Mouse (Mus musculus) macrophage (primary cell): ENCODE results near the gene Rhbdd3. TPM values are rescaled to one million over a fixed set of nuclear protein-coding genes. Genes with fewer than 3 reads are reported as not detected.
A peak's percentile ranks its signal among the peaks of the same experiment; 100 is the strongest.

Experiments used
- H3K27ac ChIP-seq: fragments of 350-480 bp; formaldehyde crosslinking; 2 replicates; pipeline ENCODE4 v1.9.0; 2021
- H3K36me3 ChIP-seq: fragments of 350-480 bp; formaldehyde crosslinking; 2 replicates; pipeline ENCODE4 v1.9.0; 2021; ENCODE audit errors: inconsistent target
- H3K4me3 ChIP-seq: fragments of 350-480 bp; formaldehyde crosslinking; 2 replicates; pipeline ENCODE4 v1.9.0; 2021; ENCODE audit errors: inconsistent target
- H3K79me2 ChIP-seq: fragments of 350-480 bp; formaldehyde crosslinking; 2 replicates; pipeline ENCODE4 v1.9.0; 2021; ENCODE audit errors: inconsistent target
- WGBS: methylation state at CpG from one replicate; pipeline ENCODE4 v1.1.7; 2026; ENCODE audit warnings: inconsistent platforms; ENCODE audit not compliant: missing documents; 5-methylcytosine and 5-hydroxymethylcytosine counted together
- polyA plus RNA-seq: library from polyadenylated mRNA; stranded (reverse); fragments of 250-400 nt; gene quantifications from 3 replicates; pipeline ENCODE4 v1.2.4, GENCODE M21; 2018; ENCODE audit warnings: inconsistent platforms
- total RNA-seq, 78 experiments: library from RNA; depleted of rRNA; stranded (reverse); fragments of 250-400 nt; gene quantifications; 1 replicate in 9 of 78; 2 replicates in 24 of 78; 3 replicates in 43 of 78; 4 replicates in 2 of 78; pipeline ENCODE4 v1.2.4; 2018; ENCODE audit warnings: inconsistent platforms in 56 of 78

The Rhbdd3 gene
- 10 to 100 TPM in 25 of 26 experiments, 1 to 10 TPM in 1; 9.4 to 29.1 (median 17.1) TPM for total RNA-seq (2018; cell fraction: chromatin; rRNA removed)
- total RNA-seq (2018; cell fraction: cytosol; rRNA removed): 10 to 100 TPM in 6 of 26 experiments, 1 to 10 TPM in 20; 5.5 to 12.1 (median 7.9) TPM
- 10 to 100 TPM in 25 of 26 experiments, 1 to 10 TPM in 1; 9.7 to 31.4 (median 17.2) TPM for total RNA-seq (2018; cell fraction: nucleus; rRNA removed)
- polyA plus RNA-seq: 7.5 to 13.4 TPM (median 8.4 TPM) in 3 replicates

DNA sequence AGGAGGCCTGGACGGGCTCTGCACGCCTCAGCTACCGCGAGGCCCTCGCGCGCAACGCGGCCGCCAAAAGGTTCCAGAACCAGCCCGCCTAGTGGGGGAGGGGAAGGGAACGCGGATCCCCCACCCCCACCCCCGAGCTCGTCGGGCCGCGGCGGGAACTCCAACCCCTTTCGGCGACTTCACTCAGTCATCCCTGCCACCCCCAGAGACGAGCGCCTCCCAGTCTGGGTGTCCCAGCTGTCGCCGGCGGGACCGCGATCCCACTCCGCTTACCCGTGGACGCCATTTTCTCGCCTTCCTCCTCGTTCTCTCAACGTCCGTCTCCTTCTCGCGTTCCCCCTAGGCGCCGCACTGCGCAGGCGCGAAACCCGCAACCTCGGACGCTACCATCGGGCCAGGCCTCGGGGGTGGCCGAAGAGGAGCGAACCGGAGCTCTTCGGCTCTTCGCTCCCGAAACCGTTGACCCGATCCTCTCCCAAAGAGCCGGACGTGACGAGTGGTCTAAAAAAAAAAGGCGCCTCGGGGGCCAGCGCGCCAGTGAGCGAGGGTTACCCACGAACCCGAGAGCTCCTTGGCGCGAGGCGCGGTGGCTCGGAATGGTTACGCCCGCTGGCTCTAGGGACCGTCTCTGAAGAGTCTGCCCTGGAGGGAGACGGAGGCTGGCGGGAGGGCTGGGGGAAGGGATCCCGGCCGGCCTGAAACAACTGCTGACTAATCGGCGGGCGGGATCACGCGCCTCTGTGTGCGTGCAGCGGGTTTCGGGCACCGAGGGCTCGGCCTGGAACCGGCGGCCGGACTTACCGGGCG lies at the start of gene Rhbdd3, which contains the start of gene Ewsr1:
Rhbdd3 (plus strand) TSS at position 191 of the 807 bp plus-strand sequence.
Ewsr1 (minus strand) TSS at position 531 of the 807 bp plus-strand sequence.
- Histone ChIP-seq H3K4me3 (peak within 1 kb of the TSS; percentile 84), H3K79me2 (peaks cover 54% of the 10 kb centered on the region), H3K36me3 (no peaks in the 10 kb centered on the region; the same call in 1 of the 2 replicates), H3K27ac (peak within 1 kb of the TSS; percentile 99)
- WGBS: under 1% methylated on average over 81 of the region's 92 CpGs

- H3K79me2 ChIP-seq: no peaks in the 10 kb centered on the region
- no peaks in the 10 kb centered on the region for H3K36me3 ChIP-seq
- no peak overlapping the region for H3K4me3 ChIP-seq
- WGBS: 85% methylated on average over 10 of the region's 10 CpGs
- H3K27ac ChIP-seq: no peak overlapping the region
Observed at GRCm38 (mm10) chr11:5051629-5052028, 47.1 kb upstream of the Rhbdd3 start.

- Histone ChIP-seq H3K79me2 (no peaks in the 10 kb centered on the region), H3K4me3 (no peak overlapping the region), H3K36me3 (no peaks in the 10 kb centered on the region), H3K27ac (no peak overlapping the region)
- 87% methylated on average over 10 of the region's 10 CpGs for WGBS
Observed at GRCm38 (mm10) chr11:5052200-5052854, 46.4 kb upstream of the Rhbdd3 start.

- WGBS: 88% methylated on average over 10 of the region's 14 CpGs
- H3K27ac ChIP-seq: no peak overlapping the region
- no peaks in the 10 kb centered on the region for H3K36me3 ChIP-seq
- H3K79me2 ChIP-seq: no peaks in the 10 kb centered on the region
- H3K4me3 ChIP-seq: no peak overlapping the region
Observed at GRCm38 (mm10) chr11:5054151-5054550, 44.6 kb upstream of the Rhbdd3 start.

DNA sequence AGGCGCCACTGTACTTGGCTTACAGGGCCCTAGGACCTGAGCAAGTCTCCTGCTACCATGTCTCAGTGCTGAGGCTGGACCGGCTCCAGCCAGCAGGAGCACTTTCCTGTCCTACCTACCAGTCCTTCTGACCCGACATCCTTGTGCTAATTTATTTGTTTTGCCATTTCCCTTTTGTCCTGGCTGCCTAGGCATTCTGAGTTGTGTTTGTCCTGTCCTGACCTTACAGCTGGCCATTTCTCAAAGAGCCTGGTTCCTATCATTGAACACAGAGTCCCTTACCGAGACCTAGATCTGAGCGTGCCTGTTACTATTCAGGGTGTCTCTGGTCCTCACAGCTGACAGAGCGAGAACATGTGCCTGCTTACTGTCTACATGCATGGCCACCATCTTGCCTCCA lies 43.9 kb upstream of the Rhbdd3 start:
- 89% methylated on average over 6 of the region's 6 CpGs for WGBS

DNA sequence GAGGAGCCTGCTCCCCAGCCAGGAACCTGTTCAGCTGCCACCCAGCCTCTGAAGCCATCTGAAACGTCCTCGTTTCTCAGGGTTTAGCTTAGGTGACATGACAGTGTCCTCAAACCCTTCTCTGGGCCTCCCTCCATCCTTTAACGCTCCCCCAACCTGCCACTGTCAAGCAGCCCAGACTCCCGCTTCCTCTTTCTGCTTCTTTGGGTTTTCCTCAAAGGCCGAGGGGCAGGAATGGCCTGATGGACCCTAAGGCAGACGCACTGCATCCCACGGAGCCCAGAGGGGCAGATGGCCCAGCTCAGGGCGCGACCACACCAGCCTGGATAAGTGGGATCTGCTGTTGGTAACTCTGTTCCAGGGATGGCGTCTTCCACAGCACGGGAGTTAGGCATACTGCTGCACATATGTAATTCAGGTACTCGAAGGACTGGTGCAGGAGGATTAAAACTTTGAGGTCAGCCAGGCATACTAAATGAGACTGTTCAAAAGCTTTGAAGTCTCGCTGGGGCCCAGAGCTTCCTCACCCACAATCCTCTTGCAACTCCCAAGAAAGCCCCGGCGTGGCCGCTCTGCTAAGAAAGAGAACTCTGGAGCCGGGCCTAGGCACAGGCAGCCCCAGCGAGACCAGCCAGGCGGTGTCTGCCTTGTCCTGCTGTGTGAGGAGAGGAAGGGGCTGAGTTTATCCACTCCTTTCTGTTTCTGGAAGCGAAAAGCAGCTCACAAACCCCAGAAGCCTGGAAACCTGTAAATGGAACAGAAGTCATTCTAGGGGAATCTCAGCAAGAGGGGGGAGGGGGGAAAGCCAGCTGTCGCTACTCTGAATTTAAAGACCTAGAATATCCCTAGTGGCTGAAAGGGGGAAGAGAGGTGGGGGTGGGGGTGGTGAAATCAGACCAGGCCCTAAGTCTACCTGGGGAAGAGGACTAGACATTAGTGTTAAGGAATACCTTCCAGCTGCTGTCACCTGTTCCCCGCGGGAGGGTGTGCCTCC lies 42.5 kb upstream of the Rhbdd3 start:
- no peaks in the 10 kb centered on the region for H3K79me2 ChIP-seq
- H3K4me3 ChIP-seq: no peak overlapping the region
- WGBS: 64% methylated on average over 22 of the region's 23 CpGs
- no peak overlapping the region for H3K27ac ChIP-seq
- H3K36me3 ChIP-seq: no peaks in the 10 kb centered on the region

More for the DNA sequence above, 43.9 kb upstream of the Rhbdd3 start:
- Histone ChIP-seq H3K4me3 (no peak overlapping the region), H3K79me2 (no peaks in the 10 kb centered on the region), H3K27ac (no peak overlapping the region), H3K36me3 (no peaks in the 10 kb centered on the region)

DNA sequence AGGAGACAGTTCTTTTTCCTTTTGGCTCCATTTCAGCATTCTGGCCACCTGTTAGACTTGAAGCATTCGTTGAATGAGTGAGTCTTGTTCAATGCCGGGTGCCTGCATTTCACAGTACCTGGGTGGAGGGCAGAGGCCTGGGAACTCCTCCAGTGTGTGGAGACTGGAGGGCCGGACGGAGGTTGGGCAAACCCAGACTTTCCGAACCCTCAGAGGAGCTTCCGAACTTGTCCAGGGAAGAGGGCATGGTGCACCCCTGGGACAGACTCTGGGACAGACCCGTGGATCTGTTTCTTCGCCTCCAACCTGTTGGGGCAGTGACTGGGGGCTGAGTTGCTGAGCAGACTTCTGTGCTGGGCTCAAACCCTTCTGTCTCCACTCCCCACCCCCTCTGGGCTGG lies 41.7 kb upstream of the Rhbdd3 start:
- H3K27ac ChIP-seq: no peak overlapping the region
- H3K79me2 ChIP-seq: no peaks in the 10 kb centered on the region
- H3K36me3 ChIP-seq: no peaks in the 10 kb centered on the region
- WGBS: 94% methylated on average over 8 of the region's 8 CpGs
- no peak overlapping the region for H3K4me3 ChIP-seq

DNA sequence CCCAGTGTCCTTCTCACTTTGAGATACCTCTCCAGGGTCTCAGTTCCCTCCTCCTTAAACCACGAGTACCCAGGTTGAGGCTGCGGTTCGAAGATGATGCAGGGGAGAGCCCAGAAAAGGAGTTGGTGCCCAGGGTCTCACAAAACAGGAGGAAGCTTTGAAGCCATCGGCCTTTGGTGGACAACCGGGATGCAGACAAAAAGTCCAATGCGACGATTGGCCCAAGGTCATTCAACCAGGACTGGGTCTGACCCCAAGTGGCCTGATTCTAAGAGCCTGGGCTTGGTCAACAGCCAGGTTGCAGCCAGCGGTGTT lies 41.2 kb upstream of the Rhbdd3 start:
- no peaks in the 10 kb centered on the region; the same call in 1 of the 2 replicates for H3K79me2 ChIP-seq
- no peak overlapping the region for H3K27ac ChIP-seq
- WGBS: 47% methylated on average over 8 of the region's 8 CpGs

GRCm38 (mm10) chr11:5057856-5058641 lies 40.7 kb upstream of the Rhbdd3 start, which contains the start of gene Rasl10a:
Gene Rasl10a (plus strand): TSS chr11:5058128.
- 2% methylated on average over 67 of the region's 77 CpGs for WGBS
- no peak within 1 kb of the TSS for H3K4me3 ChIP-seq
- no peak within 1 kb of the TSS for H3K27ac ChIP-seq
- no peaks in the 10 kb centered on the region; the same call in 1 of the 2 replicates for H3K79me2 ChIP-seq
- H3K36me3 ChIP-seq: no peaks in the 10 kb centered on the region

More for the DNA sequence above, 41.2 kb upstream of the Rhbdd3 start:
- H3K36me3 ChIP-seq: no peaks in the 10 kb centered on the region
- H3K4me3 ChIP-seq: no peak overlapping the region

- Histone ChIP-seq H3K36me3 (no peaks in the 10 kb centered on the region), H3K27ac (no peak overlapping the region), H3K79me2 (peaks cover 3% of the 10 kb centered on the region; the same call in 1 of the 2 replicates), H3K4me3 (no peak overlapping the region)
- WGBS: 39% methylated on average over 8 of the region's 9 CpGs
Observed at GRCm38 (mm10) chr11:5058783-5059182, 39.9 kb upstream of the Rhbdd3 start.

- no peaks in the 10 kb centered on the region for H3K36me3 ChIP-seq
- WGBS: 46% methylated on average over 13 of the region's 14 CpGs
- peaks cover 8% of the 10 kb centered on the region; the same call in 1 of the 2 replicates for H3K79me2 ChIP-seq
- no peak overlapping the region for H3K27ac ChIP-seq
- no peak overlapping the region for H3K4me3 ChIP-seq
Observed at GRCm38 (mm10) chr11:5059230-5059629, 39.5 kb upstream of the Rhbdd3 start.

DNA sequence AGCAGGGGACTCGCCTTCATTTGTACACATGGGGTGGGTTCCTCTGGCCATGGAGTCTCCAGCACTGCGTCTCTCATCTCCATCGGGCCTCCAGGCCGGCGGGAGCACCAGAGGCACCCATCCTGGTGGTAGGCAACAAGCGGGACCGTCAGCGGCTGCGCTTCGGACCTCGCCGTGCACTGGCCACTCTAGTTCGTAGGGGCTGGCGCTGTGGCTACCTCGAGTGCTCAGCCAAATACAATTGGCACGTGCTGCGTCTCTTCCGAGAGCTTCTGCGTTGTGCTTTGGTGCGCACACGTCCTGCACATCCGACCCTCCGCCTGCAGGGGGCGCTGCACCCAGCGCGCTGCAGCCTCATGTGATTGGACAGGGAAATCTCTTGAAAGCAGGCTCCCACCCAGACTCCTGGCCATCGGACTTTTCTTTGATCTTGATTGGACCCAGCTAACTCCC lies 39.0 kb upstream of the Rhbdd3 start:
- no peaks in the 10 kb centered on the region for H3K36me3 ChIP-seq
- H3K4me3 ChIP-seq: no peak overlapping the region
- WGBS: 28% methylated on average over 27 of the region's 27 CpGs
- H3K79me2 ChIP-seq: peaks cover 13% of the 10 kb centered on the region; the same call in 1 of the 2 replicates
- H3K27ac ChIP-seq: no peak overlapping the region

- H3K36me3 ChIP-seq: no peaks in the 10 kb centered on the region
- H3K4me3 ChIP-seq: no peak overlapping the region
- no peak overlapping the region for H3K27ac ChIP-seq
- WGBS: 80% methylated on average over 25 of the region's 28 CpGs
- peaks cover 14% of the 10 kb centered on the region; the same call in 1 of the 2 replicates for H3K79me2 ChIP-seq
Observed at GRCm38 (mm10) chr11:5060756-5061412, 37.8 kb upstream of the Rhbdd3 start.
